Mouse (Mus musculus) brain, embryonic 14.5 days (tissue): ENCODE data around the gene Gna13.

Experiments
- CTCF ChIP-seq: fragments of 200-500 bp; IDR thresholded peaks from 2 replicates; pipeline ENCODE4 v1.5.1; 2012; ENCODE audit warnings: inconsistent platforms, mild to moderate bottlenecking, moderate library complexity, borderline replicate concordance; ENCODE audit not compliant: insufficient read depth, insufficient read length; ENCODE audit errors: extremely low read depth
- POLR2A ChIP-seq: fragments of 200-500 bp; IDR thresholded peaks from 2 replicates; pipeline ENCODE4 v1.6.1; 2012; ENCODE audit warnings: mild to moderate bottlenecking, inconsistent platforms, borderline replicate concordance; ENCODE audit not compliant: poor library complexity, insufficient read depth, insufficient read length, severe bottlenecking; ENCODE audit errors: extremely low read depth

DNA sequence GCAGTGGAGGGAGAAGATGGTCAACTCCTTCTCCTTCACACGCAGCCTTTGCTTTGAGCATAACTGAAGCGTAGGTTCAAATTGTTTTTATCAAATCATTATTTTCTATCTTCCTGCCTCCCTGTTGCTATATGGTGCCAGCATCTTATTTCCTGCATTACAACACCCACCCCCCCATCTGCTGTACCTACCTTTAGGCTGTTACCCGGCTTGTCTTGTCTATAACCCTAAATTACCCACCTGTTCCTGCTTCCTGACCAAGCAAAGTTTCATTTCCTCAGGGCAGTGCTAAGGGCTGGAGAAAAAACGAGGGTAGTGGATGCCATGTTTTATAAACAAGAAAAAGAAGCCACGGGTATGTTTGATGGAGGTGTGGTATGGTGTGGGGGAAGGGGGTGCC, 58.6 kb downstream of the Gna13 start:
- no peak for TF ChIP-seq CTCF
- no peak for TF ChIP-seq POLR2A
